Mouse (Mus musculus) heart, postnatal 25 days (tissue): ENCODE measurements around the gene Dhrs7c. TPM values are rescaled to one million over a fixed set of nuclear protein-coding genes. Genes with fewer than 3 reads are reported as not detected.

ENCODE experiments used
- DNase-seq: peaks from one replicate; pipeline ENCODE4 v3.0.0; 2022; ENCODE audit warnings: low spot score
- intact Hi-C: fragments of 180-260 bp; cut with DNase I; formaldehyde crosslinking; loops from one replicate; pipeline ENCODE4 v1.15.1; 2025
- total RNA-seq, 2 experiments: library from RNA; stranded (reverse); gene quantifications; 2 replicates each; pipeline ENCODE4 v1.2.3; 2021

Gene Dhrs7c
- total RNA-seq: 100 to 1,000 TPM; 244 to 248 TPM

- intact Hi-C loops: no loop called here
Measured at GRCm38 (mm10) chr11:67797931-67798330, at the start of gene Dhrs7c. Gene Dhrs7c, plus strand, starts transcription at chr11:67798187.

GRCm38 (mm10) chr11:67756287-67756686 lies 41.7 kb upstream of the Dhrs7c start:
- DNase-seq: no peak
- intact Hi-C loops: no loop called here

More at GRCm38 (mm10) chr11:67797931-67798330, at the start of gene Dhrs7c:
- no peak for DNase-seq

- DNase-seq: no peak
- intact Hi-C loops: loop anchor here (2.0 kb wide), 1 partner anchor 51 kb away; no protein-coding TSS in a partner anchor
Measured at GRCm38 (mm10) chr11:67757373-67758167, 40.4 kb upstream of the Dhrs7c start.

DNA sequence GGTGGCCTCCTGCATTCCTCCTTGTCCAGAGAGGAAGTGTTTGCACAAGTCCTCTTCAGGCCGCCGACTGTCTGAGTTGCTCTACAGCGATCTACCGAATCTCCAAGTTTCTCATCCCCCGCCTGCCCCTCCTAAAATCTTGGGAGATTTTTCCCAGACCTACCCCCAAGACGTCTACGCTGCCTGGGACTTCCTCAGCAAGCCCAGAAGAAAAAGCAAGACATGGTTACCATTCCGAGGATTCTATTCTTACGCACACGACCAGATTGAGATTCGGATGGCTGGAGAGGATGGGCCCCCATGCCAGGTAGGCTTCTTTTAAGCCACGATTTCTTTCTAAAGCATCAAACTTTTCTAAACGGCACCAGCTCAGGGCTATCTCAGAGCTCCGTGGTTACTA lies 26.9 kb upstream of the Dhrs7c start, which contains the start of gene Glp2r:
Glp2r (minus strand) TSS at position 101 of the 400 bp plus-strand sequence.
- no peak for DNase-seq
- intact Hi-C loops: no loop called here

DNA sequence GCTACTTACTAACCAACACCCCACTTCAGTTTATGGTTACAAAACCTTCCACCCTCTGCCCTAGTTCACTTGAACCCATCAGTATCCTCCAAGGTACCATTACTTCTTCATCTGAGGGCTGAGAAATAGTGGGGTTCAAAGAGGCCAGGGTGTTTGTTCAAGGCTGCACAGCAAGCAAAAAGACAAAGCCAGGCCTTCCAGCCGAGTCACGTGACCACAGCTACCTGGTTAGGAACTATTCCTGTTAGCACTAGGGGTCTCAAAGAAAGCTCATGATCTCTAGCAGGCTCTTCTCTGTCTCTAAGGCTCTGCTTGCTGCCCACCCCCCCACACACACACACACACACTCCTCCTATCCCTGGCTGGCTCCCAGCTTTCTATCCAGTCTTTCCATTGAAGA lies 26.3 kb upstream of the Dhrs7c start:
- DNase-seq: no peak
- intact Hi-C loops: no loop called here

GRCm38 (mm10) chr11:67772577-67772976 lies 25.4 kb upstream of the Dhrs7c start:
- DNase-seq: no peak
- intact Hi-C loops: no loop called here

DNA sequence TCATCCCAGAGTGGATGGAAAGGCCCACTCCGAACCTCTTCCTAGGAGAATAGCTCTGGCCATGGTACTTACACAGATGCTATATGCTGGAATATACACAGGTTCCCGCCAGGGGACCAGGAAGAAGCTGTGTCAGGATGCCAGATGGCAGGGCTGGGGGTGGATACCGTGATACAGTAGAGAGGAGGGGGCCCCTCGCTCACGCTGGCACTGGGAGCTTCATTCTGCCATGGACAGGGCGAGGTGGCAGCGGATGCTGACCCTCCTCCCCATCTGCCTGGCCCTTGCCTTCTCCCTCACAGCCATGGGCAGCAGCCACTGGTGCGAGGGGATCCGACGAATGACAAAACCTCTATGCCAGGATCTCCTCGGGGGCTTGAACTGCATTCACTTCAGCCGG lies 23.6 kb upstream of the Dhrs7c start, which contains the start of gene Gsg1l2:
Gsg1l2 (plus strand) TSS at position 230 of the 400 bp plus-strand sequence.
- DNase-seq: no peak
- intact Hi-C loops: no loop called here

DNA sequence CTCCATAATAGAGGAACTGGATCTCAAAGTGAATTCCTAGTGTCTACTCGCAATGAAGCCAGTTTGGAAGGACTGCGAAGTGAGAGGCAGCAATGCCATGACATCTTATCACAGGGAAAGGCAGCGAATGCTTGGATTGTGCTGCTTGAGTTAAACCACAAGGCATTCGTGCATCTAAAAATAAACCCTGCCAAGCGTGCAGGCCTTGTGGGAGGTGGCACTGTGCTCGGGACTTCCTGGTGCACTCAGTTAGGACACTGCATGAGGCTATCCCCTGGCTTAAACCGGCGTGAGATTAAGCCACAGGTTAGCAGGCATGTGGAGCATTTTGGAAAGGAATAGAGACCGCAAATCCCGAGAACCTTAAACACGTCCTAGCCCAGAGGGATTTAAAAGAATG lies 7.8 kb upstream of the Dhrs7c start:
- intact Hi-C loops: no loop called here
- no peak for DNase-seq

GRCm38 (mm10) chr11:67800130-67800723 lies 2.2 kb downstream of the Dhrs7c start:
- intact Hi-C loops: no loop called here
- no peak for DNase-seq

DNA sequence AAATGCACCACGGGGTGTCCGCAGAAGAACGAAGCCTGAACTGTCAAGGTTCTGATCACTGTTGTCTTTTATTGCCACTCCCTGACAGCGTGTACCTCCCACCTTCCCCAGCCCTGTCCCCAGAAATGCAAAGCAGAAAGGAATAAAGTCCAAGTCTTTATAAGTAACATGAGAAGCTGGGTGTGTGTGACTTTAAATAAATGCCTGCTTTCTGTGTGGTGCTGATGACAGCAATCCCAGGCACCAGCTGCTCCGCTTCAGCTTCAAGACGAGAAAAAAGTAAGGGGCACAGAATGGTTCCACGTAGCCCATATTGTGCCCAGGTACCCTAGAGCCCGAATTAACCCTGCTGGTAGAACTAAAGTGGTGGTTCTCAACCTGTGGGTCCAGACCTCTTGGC lies 3.2 kb downstream of the Dhrs7c start:
- DNase-seq: no peak
- intact Hi-C loops: no loop called here

GRCm38 (mm10) chr11:67805538-67805937 lies 7.6 kb downstream of the Dhrs7c start:
- intact Hi-C loops: no loop called here
- DNase-seq: no peak

DNA sequence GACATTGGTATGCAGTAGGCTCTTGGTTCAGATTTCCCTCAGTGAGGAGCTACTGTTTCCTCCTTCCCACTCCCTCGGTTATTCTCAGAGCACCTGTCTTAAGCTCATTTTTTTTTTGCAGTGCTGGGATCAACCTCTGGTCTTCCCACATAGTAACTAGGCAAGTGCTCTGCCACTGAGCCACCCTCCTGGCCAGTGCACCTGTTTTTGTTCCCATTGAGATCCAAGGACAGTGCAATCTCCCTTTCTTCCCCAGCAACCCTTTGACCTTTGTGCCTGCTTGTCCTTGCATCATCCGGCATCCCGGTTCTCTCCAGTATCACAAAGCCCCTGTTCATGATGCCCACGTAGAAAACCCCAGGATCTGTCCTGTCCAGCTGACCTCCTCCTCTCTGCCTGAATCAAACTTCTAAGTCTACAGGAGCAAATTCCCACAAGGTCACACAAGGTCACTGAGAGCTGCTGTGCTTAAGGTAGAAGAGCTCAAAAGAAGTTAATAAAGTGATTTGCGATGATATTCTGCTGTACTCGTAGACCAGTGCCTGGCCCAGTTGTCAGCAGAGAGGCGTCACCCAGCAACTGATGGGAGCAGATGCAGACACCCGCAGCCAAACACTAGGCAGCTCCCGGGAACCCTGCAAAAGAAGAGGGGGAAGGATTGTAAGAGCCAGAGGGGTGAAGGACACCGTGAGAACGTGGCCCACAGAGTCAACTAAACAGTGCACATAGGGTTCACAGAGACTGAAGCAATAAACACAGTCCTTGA lies 9.0 kb downstream of the Dhrs7c start:
- DNase-seq: no peak
- intact Hi-C loops: no loop called here

GRCm38 (mm10) chr11:67808051-67808450 lies 10.1 kb downstream of the Dhrs7c start:
- intact Hi-C loops: loop anchor here (2.0 kb wide), 1 partner anchor 49 kb away; no protein-coding TSS in a partner anchor
- no peak for DNase-seq

- intact Hi-C loops: no loop called here
- no peak for DNase-seq
Measured at GRCm38 (mm10) chr11:67811535-67811934, 13.5 kb downstream of the Dhrs7c start.

- intact Hi-C loops: loop anchor here (1.0 to 5.0 kb wide), 2 partner anchors 36 to 108 kb away; no protein-coding TSS in a partner anchor
- no peak for DNase-seq
Measured at GRCm38 (mm10) chr11:67819604-67820003, 21.6 kb downstream of the Dhrs7c start.

DNA sequence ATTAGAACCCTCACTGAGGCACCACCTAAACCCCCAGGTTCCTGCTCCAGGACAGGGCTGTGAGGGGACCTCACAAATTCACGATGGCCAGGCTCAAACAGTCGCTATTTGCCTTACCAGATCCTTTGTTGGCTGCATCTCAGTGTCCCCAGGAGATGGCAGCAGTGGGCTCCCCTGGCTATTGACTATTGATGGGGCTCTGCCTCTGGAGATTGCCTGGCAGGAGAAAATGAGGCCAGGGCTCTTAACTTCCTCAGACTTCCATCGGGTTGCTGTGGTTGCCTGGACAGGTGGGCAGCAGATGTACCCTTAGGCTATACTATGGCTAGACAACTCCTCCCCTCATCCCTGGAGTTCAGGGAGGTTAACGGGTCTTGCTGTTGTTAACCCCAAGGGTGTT lies 22.2 kb downstream of the Dhrs7c start:
- intact Hi-C loops: loop anchor here (5.0 kb wide), 1 partner anchor 107 kb away; no protein-coding TSS in a partner anchor
- DNase-seq: no peak

GRCm38 (mm10) chr11:67821560-67821959 lies 23.6 kb downstream of the Dhrs7c start:
- intact Hi-C loops: loop anchor here (5.0 kb wide), 1 partner anchor 106 kb away; no protein-coding TSS in a partner anchor
- no peak for DNase-seq

DNA sequence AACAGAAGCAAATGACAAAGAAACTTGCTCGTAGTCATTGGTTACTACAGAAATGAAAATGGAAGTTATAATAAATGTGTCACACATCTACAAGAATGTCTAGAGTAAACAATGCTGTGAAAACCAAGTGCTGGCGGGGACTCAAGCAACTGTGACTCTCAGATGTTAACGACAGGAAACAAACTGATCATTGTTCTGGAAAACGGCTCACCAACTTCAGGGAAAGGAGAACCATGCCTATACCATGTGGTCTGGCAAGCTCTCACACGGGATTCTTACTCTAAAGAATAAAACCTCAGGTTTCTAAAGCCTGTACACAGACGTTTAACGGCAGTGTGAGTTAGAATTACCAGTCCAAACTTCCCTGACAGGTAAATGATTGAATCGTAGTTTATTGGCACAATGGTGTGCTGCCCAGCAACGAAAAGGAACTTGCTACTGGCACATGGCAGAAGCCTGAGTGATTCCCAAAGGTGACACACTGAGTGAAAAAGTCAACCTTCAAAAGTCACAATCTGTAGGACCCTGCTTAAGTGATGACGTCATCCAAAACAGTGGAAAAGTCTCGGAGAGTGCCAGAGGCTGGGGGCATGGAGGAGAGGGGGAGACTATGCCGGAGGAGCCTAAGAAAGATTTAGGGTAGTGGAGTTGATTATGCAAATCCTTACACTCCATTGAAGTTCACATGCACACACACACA lies 30.5 kb downstream of the Dhrs7c start:
- intact Hi-C loops: no loop called here
- no peak for DNase-seq

GRCm38 (mm10) chr11:67829530-67829929 lies 31.5 kb downstream of the Dhrs7c start:
- DNase-seq: no peak
- intact Hi-C loops: no loop called here

DNA sequence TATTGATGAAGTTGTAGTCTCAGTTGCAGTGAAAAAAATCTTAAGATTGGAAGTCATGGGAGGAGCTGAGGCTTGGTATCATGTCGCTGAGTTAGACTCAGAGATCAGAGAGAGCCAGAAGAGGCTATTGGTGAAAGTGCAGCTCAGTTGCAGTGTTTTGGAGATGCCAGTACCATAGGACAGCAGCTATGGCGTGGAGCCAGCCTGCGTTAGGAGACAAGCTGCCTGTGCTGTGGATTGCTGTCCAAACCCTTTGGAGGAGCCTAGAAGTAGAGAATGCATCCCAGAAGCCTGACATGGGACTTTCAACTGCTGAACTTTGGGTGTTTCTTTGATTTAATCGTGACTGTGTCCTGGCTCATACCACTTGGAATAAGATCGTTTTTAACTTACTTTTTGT lies 33.8 kb downstream of the Dhrs7c start:
- no peak for DNase-seq
- intact Hi-C loops: no loop called here
